Mouse (Mus musculus) hindbrain, embryonic 15.5 days (tissue): Measurements from ENCODE around the gene Epb41l4b. TPM values are rescaled to one million over a fixed set of nuclear protein-coding genes. Genes with fewer than 3 reads are reported as not detected.

Experiments
- ATAC-seq: fragments of 200-750 bp; cut with Nextera tagmentation; 2 replicates; pipeline ENCODE4 v1.8.0; 2017; ENCODE audit warnings: low read depth, moderate number of reproducible peaks, moderate TSS enrichment; ENCODE audit not compliant: low FRiP score
- H3K27ac ChIP-seq: fragments of 300-500 bp; sonication (generic); replicated peaks from 2 replicates; pipeline ENCODE4 v1.5.1; 2015; ENCODE audit warnings: mild to moderate bottlenecking, inconsistent platforms
- H3K27me3 ChIP-seq: fragments of 300-500 bp; sonication (generic); 2 replicates; pipeline ENCODE4 v1.6.1; 2015; ENCODE audit warnings: control low read depth, inconsistent platforms
- H3K36me3 ChIP-seq: fragments of 300-500 bp; sonication (generic); 2 replicates; pipeline ENCODE4 v1.6.1; 2015; ENCODE audit warnings: control low read depth, inconsistent platforms
- H3K4me1 ChIP-seq: fragments of 300-500 bp; sonication (generic); replicated peaks from 2 replicates; pipeline ENCODE4 v1.6.1; 2015; ENCODE audit warnings: control low read depth, inconsistent platforms
- H3K4me2 ChIP-seq: fragments of 300-500 bp; sonication (generic); 2 replicates; pipeline ENCODE4 v1.6.1; 2015; ENCODE audit warnings: moderate library complexity, mild to moderate bottlenecking, inconsistent platforms
- H3K4me3 ChIP-seq: fragments of 300-500 bp; sonication (generic); 2 replicates; pipeline ENCODE4 v1.5.1; 2015; ENCODE audit warnings: mild to moderate bottlenecking, inconsistent platforms
- H3K9ac ChIP-seq: fragments of 300-500 bp; sonication (generic); 2 replicates; pipeline ENCODE4 v1.6.1; 2015; ENCODE audit warnings: inconsistent platforms
- H3K9me3 ChIP-seq: fragments of 300-500 bp; sonication (generic); 2 replicates; pipeline ENCODE4 v1.6.1; 2016; ENCODE audit warnings: control low read depth, inconsistent platforms
- WGBS: fragments of 180-500 bp; shearing (Covaris S2); methylation state at CpG from one replicate; pipeline ENCODE4 v1.1.7; 2015; 5-methylcytosine and 5-hydroxymethylcytosine counted together
- polyA plus RNA-seq: library from polyadenylated mRNA; unstranded; fragments of >200 nt; fragmentation: Nextera tagmentation; extraction: Ambion mirVana; gene quantifications from 2 replicates; pipeline ENCODE4 v1.2.1, GENCODE M21; 2015

Epb41l4b gene
- polyA plus RNA-seq, 1 experiment from 2014 or later, result 3.5 TPM

GRCm38 (mm10) chr4:57168277-57168676 lies 25.0 kb upstream of the Epb41l4b start:
- Histone ChIP-seq H3K27me3 (no peaks in the 10 kb centered on the region), H3K9me3 (no peaks in the 10 kb centered on the region)
- 83% methylated on average over 1 of the region's 1 CpGs for WGBS

DNA sequence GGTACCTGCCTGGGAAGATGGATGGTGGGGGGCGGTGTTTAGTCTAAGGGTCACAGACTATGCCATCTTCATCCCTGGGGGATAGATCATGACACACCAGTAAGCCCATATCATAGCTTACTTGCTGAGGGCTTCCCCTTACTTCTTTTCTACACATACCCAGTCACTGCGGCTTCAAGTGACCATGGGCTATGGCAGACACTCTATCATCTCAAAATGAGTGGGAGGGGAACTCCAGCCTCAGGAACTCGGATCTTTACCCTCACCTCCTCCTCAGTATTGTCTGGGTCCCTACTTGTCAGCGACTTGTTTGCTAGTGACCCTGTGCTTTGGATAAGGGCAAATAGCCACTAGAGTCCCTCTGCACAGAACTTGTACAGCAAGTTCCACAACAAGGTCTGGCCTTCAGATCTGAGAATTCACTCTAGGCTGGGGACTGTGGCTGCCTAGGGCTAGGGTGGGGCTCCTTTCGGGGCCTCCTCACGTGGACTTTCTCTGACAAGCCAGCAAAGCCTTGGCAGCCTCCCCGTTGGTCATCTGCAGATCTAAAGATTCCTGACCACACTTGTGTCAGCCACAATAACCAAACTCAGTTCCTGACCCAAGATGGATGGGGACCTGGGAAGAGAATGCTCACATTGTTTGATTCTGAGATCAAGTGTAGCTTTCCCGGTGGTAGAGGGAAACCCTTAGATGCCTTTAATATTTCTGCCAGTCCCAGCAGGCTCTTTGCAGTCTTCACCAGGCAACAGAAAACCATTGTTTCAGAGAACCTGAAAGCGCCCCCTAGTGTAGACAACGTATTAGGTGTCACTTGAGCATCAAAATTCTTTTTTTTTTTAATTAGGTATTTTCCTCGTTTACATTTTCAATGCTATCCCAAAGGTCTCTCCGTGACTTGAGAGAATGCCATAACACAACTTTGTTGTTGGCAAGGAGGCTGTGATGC lies 24.0 kb upstream of the Epb41l4b start:
- H3K9me3 ChIP-seq, result no peaks in the 10 kb centered on the region
- no peak overlapping the region for H3K9ac ChIP-seq
- H3K4me1 ChIP-seq, result peaks cover 6% of the 10 kb centered on the region; the same call in 1 of the 2 replicates
- ATAC-seq, result no peak
- H3K27me3 ChIP-seq, result no peaks in the 10 kb centered on the region
- WGBS, result 58% methylated on average over 12 of the region's 12 CpGs
- H3K4me3 ChIP-seq, result no peak overlapping the region
- no peaks in the 10 kb centered on the region for H3K36me3 ChIP-seq
- H3K27ac ChIP-seq, result no peak overlapping the region
- H3K4me2 ChIP-seq, result no peak overlapping the region

More at GRCm38 (mm10) chr4:57168277-57168676, 25.0 kb upstream of the Epb41l4b start:
- ATAC-seq, result no peak
- no peak overlapping the region for H3K4me3 ChIP-seq
- no peak overlapping the region for H3K27ac ChIP-seq
- no peaks in the 10 kb centered on the region for H3K4me1 ChIP-seq
- H3K9ac ChIP-seq, result no peak overlapping the region
- no peak overlapping the region for H3K4me2 ChIP-seq
- no peaks in the 10 kb centered on the region for H3K36me3 ChIP-seq

- ATAC-seq, result no peak
- H3K4me3 ChIP-seq, result no peak overlapping the region
- H3K9ac ChIP-seq, result no peak overlapping the region
- no peaks in the 10 kb centered on the region for H3K27me3 ChIP-seq
- 57% methylated on average over 3 of the region's 3 CpGs for WGBS
- H3K36me3 ChIP-seq, result no peaks in the 10 kb centered on the region
- H3K9me3 ChIP-seq, result no peaks in the 10 kb centered on the region
- peaks cover 6% of the 10 kb centered on the region; the same call in 1 of the 2 replicates for H3K4me1 ChIP-seq
- H3K4me2 ChIP-seq, result no peak overlapping the region
- no peak overlapping the region for H3K27ac ChIP-seq
Measured at GRCm38 (mm10) chr4:57165654-57166053, 22.4 kb upstream of the Epb41l4b start.

DNA sequence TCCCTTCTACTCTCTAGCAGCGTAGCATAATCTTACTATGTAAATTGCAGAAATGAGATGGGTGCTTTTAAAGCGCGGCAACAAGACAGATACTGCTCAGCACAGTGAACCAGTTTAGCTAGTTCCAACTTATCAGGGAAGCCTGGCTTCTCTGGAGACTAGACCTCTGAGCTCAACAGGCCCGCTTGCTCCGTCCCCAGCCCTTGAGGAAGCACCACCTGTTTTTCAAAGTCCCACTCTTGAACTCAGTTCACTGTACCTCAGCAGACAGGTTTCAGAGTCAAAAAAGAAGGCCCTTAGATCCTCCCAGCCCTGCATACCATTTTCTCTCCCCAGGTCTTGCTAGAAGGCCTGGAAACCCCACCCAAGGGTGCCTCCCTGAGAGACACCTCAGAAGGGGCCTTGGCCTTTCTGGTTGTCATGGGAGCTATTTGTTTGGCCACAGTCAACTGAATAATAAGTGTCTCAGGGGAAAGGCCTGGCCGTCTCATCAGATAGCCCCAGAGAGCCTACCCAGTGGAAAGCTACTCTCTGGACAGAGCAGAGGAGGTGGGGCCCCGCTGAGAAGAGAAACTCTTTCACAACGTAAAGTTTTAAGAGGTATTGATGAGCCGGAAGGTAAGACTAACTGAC lies 21.5 kb upstream of the Epb41l4b start:
- Histone ChIP-seq H3K4me2 (no peak overlapping the region), H3K9ac (no peak overlapping the region), H3K4me3 (no peak overlapping the region), H3K4me1 (peaks cover 9% of the 10 kb centered on the region; the same call in 1 of the 2 replicates), H3K36me3 (no peaks in the 10 kb centered on the region), H3K27me3 (no peaks in the 10 kb centered on the region), H3K27ac (no peak overlapping the region), H3K9me3 (no peaks in the 10 kb centered on the region)
- WGBS, result 85% methylated on average over 9 of the region's 9 CpGs
- no peak for ATAC-seq

GRCm38 (mm10) chr4:57162789-57163722 lies 19.8 kb upstream of the Epb41l4b start:
- 22% methylated on average over 10 of the region's 10 CpGs for WGBS
- peak; percentile 80; the same call in 1 of the 2 replicates for ATAC-seq
- H3K36me3 ChIP-seq, result no peaks in the 10 kb centered on the region
- no peak overlapping the region for H3K27ac ChIP-seq
- H3K9ac ChIP-seq, result no peak overlapping the region
- no peak overlapping the region for H3K4me3 ChIP-seq
- H3K4me2 ChIP-seq, result no peak overlapping the region
- H3K27me3 ChIP-seq, result no peaks in the 10 kb centered on the region
- peaks cover 9% of the 10 kb centered on the region; the same call in 1 of the 2 replicates for H3K4me1 ChIP-seq
- H3K9me3 ChIP-seq, result no peaks in the 10 kb centered on the region

- H3K9me3 ChIP-seq, result no peaks in the 10 kb centered on the region
- no peak overlapping the region for H3K27ac ChIP-seq
- H3K27me3 ChIP-seq, result no peaks in the 10 kb centered on the region
- H3K4me1 ChIP-seq, result peaks cover 9% of the 10 kb centered on the region; the same call in 1 of the 2 replicates
- no peak overlapping the region for H3K4me2 ChIP-seq
- no peak for ATAC-seq
- 76% methylated on average over 7 of the region's 7 CpGs for WGBS
- no peak overlapping the region for H3K9ac ChIP-seq
- no peak overlapping the region for H3K4me3 ChIP-seq
- H3K36me3 ChIP-seq, result no peaks in the 10 kb centered on the region
Measured at GRCm38 (mm10) chr4:57160571-57160970, 17.3 kb upstream of the Epb41l4b start.

- no peaks in the 10 kb centered on the region for H3K27me3 ChIP-seq
- H3K27ac ChIP-seq, result no peak overlapping the region
- no peak overlapping the region for H3K4me2 ChIP-seq
- no peaks in the 10 kb centered on the region for H3K36me3 ChIP-seq
- no peaks in the 10 kb centered on the region for H3K9me3 ChIP-seq
- ATAC-seq, result no peak
- no peak overlapping the region for H3K9ac ChIP-seq
- peaks cover 11% of the 10 kb centered on the region for H3K4me1 ChIP-seq
- H3K4me3 ChIP-seq, result no peak overlapping the region
- WGBS, result 75% methylated on average over 8 of the region's 8 CpGs
Measured at GRCm38 (mm10) chr4:57156549-57157169, 13.4 kb upstream of the Epb41l4b start.

DNA sequence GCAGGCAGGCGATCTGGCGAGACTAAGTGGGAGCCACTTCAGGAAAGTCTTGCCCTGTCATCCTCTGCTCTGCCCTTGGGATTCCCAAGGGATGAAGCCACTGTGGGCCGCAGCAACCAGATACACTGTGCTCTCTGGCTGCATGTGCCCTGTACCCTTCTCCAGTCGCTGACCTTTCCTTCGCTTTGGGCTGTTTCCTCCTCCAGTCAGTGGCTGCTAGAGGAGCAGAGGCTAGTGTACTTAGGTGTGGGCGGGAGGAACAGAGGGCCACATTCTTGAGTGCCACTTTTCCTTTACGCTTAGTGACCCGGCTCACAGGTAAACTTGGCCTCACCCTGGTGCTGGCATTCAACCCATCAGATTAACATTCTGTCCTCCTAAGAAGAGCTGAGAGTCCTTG lies 10.6 kb upstream of the Epb41l4b start:
- no peaks in the 10 kb centered on the region for H3K9me3 ChIP-seq
- no peak for ATAC-seq
- H3K4me3 ChIP-seq, result no peak overlapping the region
- H3K36me3 ChIP-seq, result no peaks in the 10 kb centered on the region
- H3K9ac ChIP-seq, result no peak overlapping the region
- H3K4me1 ChIP-seq, result peaks cover 9% of the 10 kb centered on the region
- no peaks in the 10 kb centered on the region for H3K27me3 ChIP-seq
- no peak overlapping the region for H3K4me2 ChIP-seq
- 38% methylated on average over 8 of the region's 8 CpGs for WGBS
- H3K27ac ChIP-seq, result no peak overlapping the region

DNA sequence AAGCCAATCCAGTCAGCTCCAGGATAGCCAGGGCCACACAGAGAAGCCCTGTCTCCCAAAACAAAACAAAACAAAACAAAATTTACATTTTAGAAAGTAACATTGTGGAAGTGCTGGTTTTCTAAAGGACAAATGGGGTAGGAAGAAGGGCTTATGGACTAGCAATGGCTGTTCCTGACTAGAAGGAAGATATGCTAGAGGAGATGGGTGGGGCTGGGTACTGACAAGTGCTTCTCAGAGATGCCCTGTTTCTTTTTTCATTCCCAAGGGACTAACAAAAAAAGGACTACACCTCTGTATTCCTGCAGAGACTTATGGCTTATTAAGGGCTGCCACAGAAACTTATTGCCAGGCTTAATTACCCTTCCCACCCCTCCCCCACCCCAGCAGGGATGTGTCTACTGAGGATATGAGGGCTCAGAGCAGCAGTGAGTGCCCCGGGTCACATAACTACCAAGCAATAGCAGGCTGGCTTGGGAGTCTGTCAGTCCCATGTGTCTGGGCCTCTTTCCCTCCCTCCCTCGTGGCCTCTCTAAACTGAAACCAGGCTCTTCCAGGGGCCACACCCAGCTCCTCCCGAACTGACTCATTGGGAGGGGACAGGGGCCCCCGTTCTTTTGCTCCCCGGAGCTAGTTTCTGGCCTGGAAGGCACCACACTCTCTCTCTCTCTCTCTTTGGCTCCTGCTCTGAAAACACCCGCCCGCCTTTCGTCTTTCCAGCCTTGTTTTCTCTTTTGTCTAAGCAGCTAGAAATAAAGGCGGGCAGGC lies 10.0 kb upstream of the Epb41l4b start:
- H3K4me1 ChIP-seq, result peaks cover 9% of the 10 kb centered on the region
- ATAC-seq, result no peak
- H3K9me3 ChIP-seq, result no peaks in the 10 kb centered on the region
- H3K4me3 ChIP-seq, result no peak overlapping the region
- H3K4me2 ChIP-seq, result no peak overlapping the region
- no peaks in the 10 kb centered on the region for H3K36me3 ChIP-seq
- whole genome bisulfite sequencing, result 5% methylated on average over 9 of the region's 9 CpGs
- H3K27ac ChIP-seq, result no peak overlapping the region
- no peaks in the 10 kb centered on the region for H3K27me3 ChIP-seq
- H3K9ac ChIP-seq, result no peak overlapping the region

DNA sequence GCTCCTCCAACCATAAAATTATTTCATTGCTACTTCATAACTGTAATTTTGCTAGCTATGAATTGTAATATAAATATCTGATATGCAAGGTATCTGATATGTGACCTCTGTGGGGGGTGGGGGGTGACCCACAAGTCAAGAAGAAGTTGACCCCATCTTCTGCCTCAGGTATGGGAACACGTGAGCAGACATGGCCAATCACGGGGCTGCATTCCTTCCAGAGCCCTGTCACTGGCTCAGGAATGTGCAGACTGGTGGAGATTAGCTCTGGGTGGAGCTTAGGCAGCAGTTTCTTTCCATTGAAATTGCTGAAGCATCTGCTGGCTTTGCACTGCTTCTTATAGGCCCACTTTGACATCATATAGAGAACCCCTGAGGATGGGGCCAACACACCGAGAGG lies 4.9 kb upstream of the Epb41l4b start:
- ATAC-seq, result no peak
- Histone ChIP-seq H3K9ac (no peak overlapping the region), H3K9me3 (no peaks in the 10 kb centered on the region), H3K4me1 (peaks cover 4% of the 10 kb centered on the region), H3K27ac (no peak overlapping the region), H3K27me3 (no peaks in the 10 kb centered on the region), H3K4me2 (no peak overlapping the region), H3K36me3 (no peaks in the 10 kb centered on the region), H3K4me3 (no peak overlapping the region)
- 76% methylated on average over 3 of the region's 3 CpGs for WGBS
